In genomic region chr5:44180450-44180849, GRCm38 (mm10) we compare ENCODE assay signal across 24 mouse cellular contexts. TPM values are rescaled to one million over a fixed set of nuclear protein-coding genes. Genes with fewer than 3 reads are reported as not detected.
A peak's percentile ranks its signal among the peaks of the same experiment; 100 is the strongest.
DNase-seq lines count a peak whose midpoint lies in the region; ATAC-seq and TF ChIP-seq lines count a peak whose summit lies in the region.
"Had no signal": no experiment of that assay in that cellular context is flagged by ENCODE, and none has a peak within 500 bp of the region (broad histone marks: within the 10 kb centered on the region; RNA-seq: fewer than 3 reads in every experiment).

No protein-coding gene starts in this region.

- no peak for TF ChIP-seq EP300 in lung, postnatal 0 days (IDR thresholded peaks at IDR 0.05)

- H3K36me3 ChIP-seq in lung, postnatal 0 days (ENCODE audit: insufficient read depth, low read length) = peaks cover 37% of the 10 kb centered on the region; the same call in 1 of the 2 replicates
- peaks cover 86% of the 10 kb centered on the region for H3K36me3 ChIP-seq in limb, embryonic 10.5 days

- DNase-seq in cerebellum, postnatal 25 days = peak; percentile 35 to 38
- no peak for DNase-seq in cerebellum, adult 9-11 months
- peak; percentile 28 to 61 for DNase-seq in layer of hippocampus, adult 18-20 months (ENCODE audit: low spot score in 2 of 2)
- DNase-seq in layer of hippocampus, adult 9-11 months = no peak
- DNase-seq in lung, postnatal 0 days (ENCODE audit: low spot score) = peak; percentile 13
- no peak for DNase-seq in lung, adult 18-20 months
- DNase-seq in limb, embryonic 10.5 days (ENCODE audit: low spot score) = peak; percentile 21
- DNase-seq: adrenal gland, postnatal 14 days; cerebellum, postnatal 36 days; embryo, embryonic 11 days; gastrocnemius, postnatal 25 days; heart, adult 2 months; kidney, adult 18-20 months; liver; lung, postnatal 36 days; midbrain, embryonic 14.5 days; right cerebral cortex, postnatal 4 days had no signal

- no peak overlapping the region for H3K4me3 ChIP-seq in lung, postnatal 0 days (ENCODE audit: low read depth, low read length)
- H3K4me3 ChIP-seq in limb, embryonic 10.5 days = no peak overlapping the region
- H3K4me3 ChIP-seq: embryonic facial prominence, embryonic 13.5 days; erythroblast, embryonic 14.5 days; forebrain, embryonic 12.5 days; heart, adult 2 months; hindbrain, embryonic 12.5 days; liver, embryonic 15.5 days had no signal

- no peaks in the 10 kb centered on the region for H3K27me3 ChIP-seq in lung, postnatal 0 days (replicated peaks; ENCODE audit: insufficient read depth, low read length)
- no peaks in the 10 kb centered on the region for H3K27me3 ChIP-seq in limb, embryonic 10.5 days (ENCODE audit: low read depth, poor library complexity, severe bottlenecking)
- H3K27me3 ChIP-seq: embryonic facial prominence, embryonic 13.5 days; forebrain, embryonic 12.5 days; hindbrain, embryonic 12.5 days; liver, embryonic 15.5 days had no signal

- H3K4me2 ChIP-seq in lung, postnatal 0 days (replicated peaks; ENCODE audit: low read depth, low read length) = no peak overlapping the region
- H3K4me2 ChIP-seq: embryonic facial prominence, embryonic 13.5 days; forebrain, embryonic 12.5 days; hindbrain, embryonic 12.5 days; liver, embryonic 15.5 days had no signal

- ATAC-seq in lung, postnatal 0 days = peak; percentile 22; the same call in 1 of the 2 replicates
- ATAC-seq: CD4-positive, CD25-positive, alpha-beta regulatory T cell, adult 4 months had no signal

- H3K27ac ChIP-seq in lung, postnatal 0 days (ENCODE audit: low read length) = no peak overlapping the region
- H3K27ac ChIP-seq in limb, embryonic 10.5 days = no peak overlapping the region
- H3K27ac ChIP-seq: embryonic facial prominence, embryonic 13.5 days; forebrain, embryonic 12.5 days; heart, adult 2 months; hindbrain, embryonic 12.5 days; kidney, postnatal 0 days; liver, embryonic 15.5 days had no signal

- no peaks in the 10 kb centered on the region for H3K4me1 ChIP-seq in lung, postnatal 0 days (ENCODE audit: insufficient read depth, low read depth, low read length)
- no peaks in the 10 kb centered on the region for H3K4me1 ChIP-seq in limb, embryonic 10.5 days
- H3K4me1 ChIP-seq: embryonic facial prominence, embryonic 13.5 days; forebrain, embryonic 12.5 days; hindbrain, embryonic 12.5 days; liver, embryonic 15.5 days had no signal

- H3K9ac ChIP-seq in lung, postnatal 0 days (replicated peaks; ENCODE audit: low read depth) = no peak overlapping the region
- H3K9ac ChIP-seq: embryonic facial prominence, embryonic 13.5 days; forebrain, embryonic 12.5 days; hindbrain, embryonic 12.5 days; liver, embryonic 15.5 days had no signal

- H3K9me3 ChIP-seq in lung, postnatal 0 days (ENCODE audit: low read length) = no peaks in the 10 kb centered on the region
- no peaks in the 10 kb centered on the region for H3K9me3 ChIP-seq in limb, embryonic 10.5 days (replicated peaks)
- H3K9me3 ChIP-seq: embryonic facial prominence, embryonic 13.5 days; forebrain, embryonic 12.5 days; hindbrain, embryonic 12.5 days; liver, embryonic 15.5 days had no signal

- WGBS in lung, postnatal 0 days = 48% methylated on average over 3 of the region's 3 CpGs
- WGBS in limb, embryonic 10.5 days = 87% methylated on average over 3 of the region's 3 CpGs

- no peak for TF ChIP-seq CTCF in lung, postnatal 0 days (IDR thresholded peaks at IDR 0.05)

RNA-seq across cellular contexts. Expression of gene Tapt1, which starts 46.0 kb away (rescaled TPM):
- total RNA-seq in layer of hippocampus, adult 18-20 months (2021) = 10 to 100 TPM; 41.2 to 43.8 TPM
- polyA plus RNA-seq in lung, postnatal 0 days (2015; fragmentation: Nextera tagmentation; extraction: Ambion mirVana) = 31.3 and 31.8 TPM in 2 replicates
- 30.5 and 32.4 TPM in 2 replicates for polyA plus RNA-seq in limb, embryonic 10.5 days (2016; fragmentation: Nextera tagmentation; extraction: Ambion mirVana)

Comparison
In these comparisons a context has a peak if more than half of its experiments do, and no peak if none do; other contexts are left out.
1. DNase-seq: peak in cerebellum, postnatal 25 days (2 of 2), layer of hippocampus, adult 18-20 months (2 of 2), lung, postnatal 0 days (single experiment) and limb, embryonic 10.5 days (single experiment); none in cerebellum, adult 9-11 months (single experiment), layer of hippocampus, adult 9-11 months (single experiment) and lung, adult 18-20 months (0 of 2).